Mouse (Mus musculus): ENCODE data around the gene Ptpn7.
"Not testable (repeated sequence)": the region's sequence is repeated elsewhere in the genome, so short reads cannot be mapped to it uniquely, and the experiment has no call there.

DNA sequence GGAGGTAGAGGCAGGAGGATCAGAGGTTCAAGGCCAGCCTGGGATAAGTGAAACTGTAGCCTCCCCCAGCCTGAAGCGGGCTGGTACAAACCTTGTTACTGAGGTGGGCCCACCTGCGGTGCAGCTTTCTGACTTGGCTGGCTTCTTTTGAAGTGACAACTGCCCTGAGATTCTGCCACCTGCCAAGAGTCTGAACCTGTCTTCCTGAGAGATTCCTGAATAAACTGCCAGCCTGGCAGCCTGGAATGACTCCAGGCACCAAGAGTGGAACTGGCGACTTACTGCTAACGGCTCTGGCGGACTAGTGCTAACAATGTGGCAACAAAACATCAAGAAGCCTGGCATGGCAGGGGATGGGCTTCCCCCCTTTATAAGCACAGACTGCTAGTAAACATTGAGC lies 61.8 kb downstream of the Ptpn7 start:
- TF ChIP-seq EP300, CTCF (IDR thresholded peaks at IDR 0.05; ENCODE audit: low read depth): not testable (repeated sequence)
